Mouse (Mus musculus) lung, adult 18-20 months (tissue): Measurements from ENCODE around the gene Scd1.

Experiments used
- DNase-seq, 2 experiments: peaks; one replicate each; pipeline ENCODE4 v3.0.0; 2022; ENCODE audit warnings: mixed read lengths in 2 of 2

The Scd1 gene

GRCm38 (mm10) chr19:44407341-44408222, at the start of gene Scd1:
TSS of gene Scd1 (minus strand) at chr19:44407879.
- DNase-seq = peak; percentile 80

- DNase-seq = no peak
These were observed 47.7 kb upstream of the Scd1 start for GRCm38 (mm10) chr19:44455356-44455755.

GRCm38 (mm10) chr19:44454862-44455261, 47.2 kb upstream of the Scd1 start:
- DNase-seq = no peak

GRCm38 (mm10) chr19:44447927-44448326, 40.2 kb upstream of the Scd1 start:
- DNase-seq = no peak

- no peak for DNase-seq
These were observed 38.1 kb upstream of the Scd1 start for GRCm38 (mm10) chr19:44445755-44446154.

- DNase-seq = no peak
These were observed 31.6 kb upstream of the Scd1 start for GRCm38 (mm10) chr19:44439302-44439701.

- DNase-seq = no peak
These were observed 30.3 kb upstream of the Scd1 start for GRCm38 (mm10) chr19:44437975-44438374.

GRCm38 (mm10) chr19:44432084-44432483, 24.4 kb upstream of the Scd1 start:
- peak; percentile 36 to 40 for DNase-seq

GRCm38 (mm10) chr19:44427721-44428120, 20.0 kb upstream of the Scd1 start:
- DNase-seq = no peak

GRCm38 (mm10) chr19:44422051-44422631, 14.5 kb upstream of the Scd1 start:
- DNase-seq = peak; percentile 84 to 90

GRCm38 (mm10) chr19:44419530-44419929, 11.9 kb upstream of the Scd1 start:
- DNase-seq = no peak

- peak; percentile 64 to 66 for DNase-seq
These were observed 11.3 kb upstream of the Scd1 start for GRCm38 (mm10) chr19:44418945-44419344.

GRCm38 (mm10) chr19:44418544-44418943, 10.9 kb upstream of the Scd1 start:
- DNase-seq = no peak

- peak; percentile 56 to 71 for DNase-seq
These were observed 10.4 kb upstream of the Scd1 start for GRCm38 (mm10) chr19:44418061-44418460.

- DNase-seq = no peak
These were observed 9.8 kb upstream of the Scd1 start for GRCm38 (mm10) chr19:44417448-44417847.

GRCm38 (mm10) chr19:44416240-44416639, 8.6 kb upstream of the Scd1 start:
- DNase-seq = no peak

- DNase-seq = no peak
These were observed 7.8 kb upstream of the Scd1 start for GRCm38 (mm10) chr19:44415464-44415863.

- DNase-seq = peak; percentile 55 to 59
These were observed 2.8 kb upstream of the Scd1 start for GRCm38 (mm10) chr19:44410269-44410992.

GRCm38 (mm10) chr19:44408595-44408994, 916 bp upstream of the Scd1 start:
- DNase-seq = no peak

GRCm38 (mm10) chr19:44408223-44408545, 505 bp upstream of the Scd1 start:
- DNase-seq = peak; percentile 76 to 82

- DNase-seq = no peak
These were observed 4.1 kb downstream of the Scd1 start for GRCm38 (mm10) chr19:44403546-44403945.

GRCm38 (mm10) chr19:44400484-44401197, 7.0 kb downstream of the Scd1 start:
- no peak for DNase-seq

- no peak for DNase-seq
These were observed 7.6 kb downstream of the Scd1 start for GRCm38 (mm10) chr19:44400076-44400475.
